8 mouse cellular contexts compared by ENCODE assay signal in genomic region chr4:141286860-141287517, GRCm38 (mm10). TPM values are rescaled to one million over a fixed set of nuclear protein-coding genes. Genes with fewer than 3 reads are reported as not detected.
DNase-seq lines count a peak whose midpoint lies in the region; ATAC-seq and TF ChIP-seq lines count a peak whose summit lies in the region.

No protein-coding gene starts in this region.

- no peak overlapping the region for H3K27ac ChIP-seq in midbrain, embryonic 11.5 days (ENCODE audit: low read depth, low read length)
- no peak overlapping the region for H3K27ac ChIP-seq in midbrain, postnatal 0 days (ENCODE audit: low read depth, low read length)
- H3K27ac ChIP-seq in embryonic facial prominence, embryonic 13.5 days, result 0 out of 2 replicates have a peak overlapping the region, but pooled peaks have one; percentile 30
- H3K27ac ChIP-seq in limb, embryonic 11.5 days (replicated peaks; ENCODE audit: low read depth, low read length), result no peak overlapping the region
- no peak overlapping the region for H3K27ac ChIP-seq in cerebellum, adult 2 months (ENCODE audit: insufficient read depth, low read length)

- no peak overlapping the region for H3K4me3 ChIP-seq in midbrain, embryonic 11.5 days (ENCODE audit: low read depth, low read length)
- no peak overlapping the region for H3K4me3 ChIP-seq in midbrain, postnatal 0 days (ENCODE audit: low read depth, low read length)
- H3K4me3 ChIP-seq in embryonic facial prominence, embryonic 13.5 days, result no peak overlapping the region
- no peak overlapping the region for H3K4me3 ChIP-seq in limb, embryonic 11.5 days (ENCODE audit: low read depth, low read length)
- peak overlapping the region; percentile 8 for H3K4me3 ChIP-seq in myocyte
- no peak overlapping the region for H3K4me3 ChIP-seq in cerebellum, adult 2 months (replicated peaks; ENCODE audit: insufficient read depth, low read depth, low read length)

- H3K4me1 ChIP-seq in midbrain, embryonic 11.5 days (ENCODE audit: control insufficient read depth, insufficient read depth, low read length), result peaks cover 33% of the 10 kb centered on the region
- 0 out of 2 replicates have a peak, but pooled peaks cover 11% of the 10 kb centered on the region for H3K4me1 ChIP-seq in midbrain, postnatal 0 days (ENCODE audit: insufficient read depth, low read length)
- peaks cover 31% of the 10 kb centered on the region for H3K4me1 ChIP-seq in embryonic facial prominence, embryonic 13.5 days
- peaks cover 38% of the 10 kb centered on the region for H3K4me1 ChIP-seq in limb, embryonic 11.5 days (ENCODE audit: control insufficient read depth, insufficient read depth, low read length)
- peaks cover 4% of the 10 kb centered on the region; the same call in 1 of the 2 replicates for H3K4me1 ChIP-seq in cerebellum, adult 2 months (ENCODE audit: control insufficient read depth, insufficient read depth, low read length)

- H3ac ChIP-seq in myocyte (ENCODE audit: control insufficient read depth, insufficient read length), result no peak overlapping the region

- H3K79me2 ChIP-seq in myocyte (ENCODE audit: control insufficient read depth, insufficient read depth), result no peaks in the 10 kb centered on the region

- peak; percentile 86 for DNase-seq in midbrain, embryonic 11.5 days (ENCODE audit: low spot score, missing footprints)
- no peak for DNase-seq in midbrain, postnatal 0 days (ENCODE audit: low spot score)
- DNase-seq in limb, embryonic 11.5 days (ENCODE audit: low spot score), result no peak
- DNase-seq in thymus, postnatal 25 days, result no peak
- DNase-seq in cerebellum, adult 2 months, result no peak

- H3K4me2 ChIP-seq in midbrain, embryonic 11.5 days, result peak overlapping the region; percentile 13; the same call in 1 of the 2 replicates
- H3K4me2 ChIP-seq in midbrain, postnatal 0 days (ENCODE audit: low read depth, low read length, poor library complexity, severe bottlenecking), result no peak overlapping the region
- peak overlapping the region; percentile 42 for H3K4me2 ChIP-seq in embryonic facial prominence, embryonic 13.5 days
- H3K4me2 ChIP-seq in limb, embryonic 11.5 days (ENCODE audit: low read depth, severe bottlenecking), result peak overlapping the region; percentile 7; the same call in 1 of the 2 replicates
- peak overlapping the region; percentile 89 for H3K4me2 ChIP-seq in myocyte (ENCODE audit: low read depth)

- no peak for TF ChIP-seq CTCF in midbrain, postnatal 0 days (IDR thresholded peaks at IDR 0.05)
- TF ChIP-seq CTCF in cerebellum, adult 2 months (IDR thresholded peaks at IDR 0.05; ENCODE audit: borderline replicate concordance, insufficient read depth, low read depth, low read length), result no peak

- ATAC-seq in midbrain, embryonic 11.5 days (ENCODE audit: low FRiP score), result 0 out of 2 replicates have a peak, but pooled peaks have one; percentile 28
- no peak for ATAC-seq in midbrain, postnatal 0 days (ENCODE audit: low FRiP score)
- ATAC-seq in embryonic facial prominence, embryonic 13.5 days (ENCODE audit: insufficient number of reproducible peaks, insufficient read depth, low FRiP score, low TSS enrichment, low read depth), result peak; percentile 52; the same call in 1 of the 2 replicates
- ATAC-seq in limb, embryonic 11.5 days (ENCODE audit: insufficient number of reproducible peaks, low FRiP score, low TSS enrichment, low read depth), result peak; percentile 46; the same call in 1 of the 2 replicates
- ATAC-seq in activated CD4-positive, CD25-positive, alpha-beta regulatory T cell, adult 4 months, result no peak

- 11% methylated on average over 20 of the region's 20 CpGs for WGBS in midbrain, embryonic 11.5 days
- WGBS in midbrain, postnatal 0 days, result 20% methylated on average over 20 of the region's 20 CpGs
- 8% methylated on average over 20 of the region's 20 CpGs for WGBS in embryonic facial prominence, embryonic 13.5 days
- WGBS in limb, embryonic 11.5 days, result 8% methylated on average over 20 of the region's 20 CpGs
- 36% methylated on average over 20 of the region's 20 CpGs for WGBS in cerebellum, adult 2 months

- peaks cover 31% of the 10 kb centered on the region for H3K27me3 ChIP-seq in midbrain, embryonic 11.5 days (ENCODE audit: control insufficient read depth, insufficient read depth, low read length)
- no peaks in the 10 kb centered on the region for H3K27me3 ChIP-seq in midbrain, postnatal 0 days (ENCODE audit: insufficient read depth, low read length)
- H3K27me3 ChIP-seq in embryonic facial prominence, embryonic 13.5 days, result peaks cover 75% of the 10 kb centered on the region
- H3K27me3 ChIP-seq in limb, embryonic 11.5 days (ENCODE audit: control insufficient read depth, insufficient read depth, low read length), result peaks cover 13% of the 10 kb centered on the region
- no peaks in the 10 kb centered on the region for H3K27me3 ChIP-seq in myocyte (ENCODE audit: control insufficient read depth, insufficient read depth, insufficient read length)
- no peaks in the 10 kb centered on the region; the same call in 1 of the 2 replicates for H3K27me3 ChIP-seq in cerebellum, adult 2 months (ENCODE audit: control insufficient read depth, insufficient read depth, low read length)

- H3K9me3 ChIP-seq in midbrain, embryonic 11.5 days (ENCODE audit: control insufficient read depth, low read length), result no peaks in the 10 kb centered on the region
- H3K9me3 ChIP-seq in midbrain, postnatal 0 days (ENCODE audit: low read length), result no peaks in the 10 kb centered on the region
- no peaks in the 10 kb centered on the region for H3K9me3 ChIP-seq in embryonic facial prominence, embryonic 13.5 days
- H3K9me3 ChIP-seq in limb, embryonic 11.5 days (ENCODE audit: control insufficient read depth, low read length), result no peaks in the 10 kb centered on the region

- no peaks in the 10 kb centered on the region for H3K36me3 ChIP-seq in midbrain, embryonic 11.5 days (ENCODE audit: control insufficient read depth, insufficient read depth, low read length)
- no peaks in the 10 kb centered on the region for H3K36me3 ChIP-seq in midbrain, postnatal 0 days (ENCODE audit: insufficient read depth, low read length)
- no peaks in the 10 kb centered on the region for H3K36me3 ChIP-seq in embryonic facial prominence, embryonic 13.5 days
- H3K36me3 ChIP-seq in limb, embryonic 11.5 days (ENCODE audit: control insufficient read depth, insufficient read depth, low read length), result no peaks in the 10 kb centered on the region
- H3K36me3 ChIP-seq in myocyte (ENCODE audit: control insufficient read depth, insufficient read depth), result no peaks in the 10 kb centered on the region

- no peak for TF ChIP-seq POLR2A in myocyte (IDR thresholded peaks at IDR 0.05; ENCODE audit: insufficient read length, low read depth)
- no peak for TF ChIP-seq POLR2A in cerebellum, adult 2 months (IDR thresholded peaks at IDR 0.05; ENCODE audit: borderline replicate concordance, insufficient read depth, low read length)

- H3K9ac ChIP-seq in midbrain, embryonic 11.5 days (ENCODE audit: low read length), result no peak overlapping the region
- H3K9ac ChIP-seq in midbrain, postnatal 0 days (replicated peaks; ENCODE audit: low read length, poor library complexity, severe bottlenecking), result no peak overlapping the region
- H3K9ac ChIP-seq in embryonic facial prominence, embryonic 13.5 days, result peak overlapping the region; percentile 41
- no peak overlapping the region for H3K9ac ChIP-seq in limb, embryonic 11.5 days (ENCODE audit: low read length)

TF ChIP-seq in myocyte, 11 proteins besides CTCF, POLR2A, EP300 and RAD21:
- TF ChIP-seq POLR2AphosphoS2 (IDR thresholded peaks at IDR 0.05; ENCODE audit: insufficient read length, low read depth), result no peak
- peak in 1 of 3 experiments; percentile 57 for TF ChIP-seq MYOD1 (IDR thresholded peaks at IDR 0.05; ENCODE audit: control insufficient read depth in 1 of 3, insufficient read length in 2 of 3, low read depth in 2 of 3)
- peak; percentile 48 for TF ChIP-seq TCF3 (IDR thresholded peaks at IDR 0.05; ENCODE audit: insufficient read length, low read depth)
- TF ChIP-seq MYOG (IDR thresholded peaks at IDR 0.05; ENCODE audit: control insufficient read depth in 1 of 3, insufficient read depth in 1 of 3, insufficient read length in 2 of 3, low read depth in 2 of 3), result peak in 1 of 3 experiments; percentile 79

RNA-seq across cellular contexts. Expression of gene Epha2, which starts 14.1 kb away (rescaled TPM):
- 2.2 and 2.5 TPM in 2 replicates for polyA plus RNA-seq in midbrain, embryonic 11.5 days (2014; fragmentation: Nextera tagmentation; extraction: Ambion mirVana)
- total RNA-seq in midbrain, postnatal 0 days (2014; rRNA removed), result 3.1 and 3.2 TPM in 2 replicates
- polyA plus RNA-seq in midbrain, postnatal 0 days (2015; fragmentation: Nextera tagmentation; extraction: Ambion mirVana), result 0.27 and 0.30 TPM in 2 replicates
- polyA plus RNA-seq in embryonic facial prominence, embryonic 13.5 days (2015; fragmentation: Nextera tagmentation; extraction: Ambion mirVana), result 2.6 and 4.0 TPM in 2 replicates
- 2.2 and 2.4 TPM in 2 replicates for polyA plus RNA-seq in limb, embryonic 11.5 days (2014; fragmentation: Nextera tagmentation; extraction: Ambion mirVana)
- polyA plus RNA-seq in myocyte (2012; fragmentation: generic; extraction: Trizol), result 46.8 TPM
- polyA plus RNA-seq in activated CD4-positive, CD25-positive, alpha-beta regulatory T cell, adult 4 months (2017; shearing (Covaris generic)), result not detected
- 1.9 and 2.0 TPM in 2 replicates for polyA plus RNA-seq in cerebellum, adult 2 months (2012; rRNA removed)

RNA-seq across cellular contexts. Expression of gene Arhgef19, which starts 47.7 kb away (rescaled TPM):
- 0.47 and 0.61 TPM in 2 replicates for polyA plus RNA-seq in midbrain, embryonic 11.5 days (2014; fragmentation: Nextera tagmentation; extraction: Ambion mirVana)
- total RNA-seq in midbrain, postnatal 0 days (2014; rRNA removed), result 0.76 and 1.3 TPM in 2 replicates
- 1.1 and 1.3 TPM in 2 replicates for polyA plus RNA-seq in midbrain, postnatal 0 days (2015; fragmentation: Nextera tagmentation; extraction: Ambion mirVana)
- 18.9 and 23.3 TPM in 2 replicates for polyA plus RNA-seq in embryonic facial prominence, embryonic 13.5 days (2015; fragmentation: Nextera tagmentation; extraction: Ambion mirVana)
- polyA plus RNA-seq in limb, embryonic 11.5 days (2014; fragmentation: Nextera tagmentation; extraction: Ambion mirVana), result 4.6 and 5.2 TPM in 2 replicates
- 28.6 TPM for polyA plus RNA-seq in myocyte (2012; fragmentation: generic; extraction: Trizol)
- not detected for polyA plus RNA-seq in activated CD4-positive, CD25-positive, alpha-beta regulatory T cell, adult 4 months (2017; shearing (Covaris generic))
- polyA plus RNA-seq in cerebellum, adult 2 months (2012; rRNA removed), result 14.0 and 15.0 TPM in 2 replicates

Comparison
In these comparisons a context has a peak if more than half of its experiments do, and no peak if none do; other contexts are left out.
1. ATAC-seq: peak in midbrain, embryonic 11.5 days (single experiment), embryonic facial prominence, embryonic 13.5 days (single experiment) and limb, embryonic 11.5 days (single experiment); none in midbrain, postnatal 0 days (single experiment) and activated CD4-positive, CD25-positive, alpha-beta regulatory T cell, adult 4 months (single experiment).